9 mouse cellular contexts compared by ENCODE assay signal in the genomic region with DNA sequence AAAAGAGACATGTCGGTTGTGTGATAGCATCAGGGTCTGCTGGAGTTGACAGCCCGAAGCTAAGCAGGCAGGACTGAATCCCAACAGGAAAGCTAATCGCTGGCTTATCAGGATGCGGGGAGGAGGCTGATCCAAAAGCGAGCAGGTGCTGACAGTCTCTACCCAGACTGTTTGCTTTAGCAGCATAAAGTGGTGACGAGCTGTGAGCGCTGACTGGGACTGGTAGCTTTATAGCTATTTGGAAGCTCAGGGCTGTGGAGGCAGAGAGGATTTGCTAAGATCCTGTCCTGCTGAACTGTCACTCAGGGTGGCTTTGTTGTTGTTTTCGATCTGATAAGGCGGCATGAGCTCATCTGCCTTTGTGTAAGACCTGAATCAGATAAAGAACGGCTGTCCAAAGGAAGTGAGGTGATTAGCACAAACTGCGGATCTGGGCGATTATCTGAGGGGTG.
DNase-seq lines count a peak whose midpoint lies in the region; ATAC-seq and TF ChIP-seq lines count a peak whose summit lies in the region.
"Had no signal": no experiment of that assay in that cellular context is flagged by ENCODE, and none has a peak within 500 bp of the region (broad histone marks: within the 10 kb centered on the region; RNA-seq: fewer than 3 reads in every experiment).

No protein-coding gene starts in this region.

- peak overlapping the region; percentile 48 for H3K4me2 ChIP-seq in lung, embryonic 16.5 days (ENCODE audit: low read depth, low read length)

- peak overlapping the region; percentile 96 for H3K27ac ChIP-seq in gastrocnemius, adult 2 months
- peak overlapping the region; percentile 67; the same call in 1 of the 2 replicates for H3K27ac ChIP-seq in lung, embryonic 16.5 days (ENCODE audit: low read length)

- H3K9ac ChIP-seq in lung, embryonic 16.5 days (ENCODE audit: low read length), result peak overlapping the region; percentile 50

- TF ChIP-seq CTCF in gastrocnemius, adult 2 months (IDR thresholded peaks at IDR 0.05), result no peak

- H3K36me3 ChIP-seq in lung, embryonic 16.5 days (ENCODE audit: control insufficient read depth, insufficient read depth, low read length), result no peaks in the 10 kb centered on the region

- H3K27me3 ChIP-seq in lung, embryonic 16.5 days (ENCODE audit: control insufficient read depth, insufficient read depth, low read depth, low read length), result no peaks in the 10 kb centered on the region
- H3K27me3 ChIP-seq: CH12.LX had no signal

- H3K4me3 ChIP-seq in gastrocnemius, adult 2 months, result peak overlapping the region; percentile 58
- H3K4me3 ChIP-seq in lung, embryonic 16.5 days (ENCODE audit: low read length), result peak overlapping the region; percentile 11

- peak; percentile 51 for DNase-seq in gastrocnemius, adult 2 months
- no peak for DNase-seq in gastrocnemius, postnatal 25 days
- DNase-seq in heart, adult 9 months (ENCODE audit: low spot score in 2 of 2), result peak; percentile 27 to 35
- peak; percentile 83 for DNase-seq in layer of hippocampus, adult 9-11 months
- peak; percentile 62 for DNase-seq in retina, embryonic 14.5 days (ENCODE audit: low spot score)

- H3K9me3 ChIP-seq in lung, embryonic 16.5 days (ENCODE audit: control insufficient read depth, low read length), result no peaks in the 10 kb centered on the region

- peak; percentile 22; the same call in 1 of the 2 replicates for ATAC-seq in common myeloid progenitor, adult 5-6 weeks (replicated peaks; ENCODE audit: low read depth, poor library complexity, severe bottlenecking)
- ATAC-seq in lung, embryonic 16.5 days (ENCODE audit: low read depth), result 0 out of 2 replicates have a peak, but pooled peaks have one; percentile 26
- ATAC-seq in erythroblast, adult 5-6 weeks (replicated peaks; ENCODE audit: low FRiP score, poor library complexity, severe bottlenecking), result no peak

- WGBS in lung, embryonic 16.5 days, result 3% methylated on average over 12 of the region's 12 CpGs

- peaks cover 7% of the 10 kb centered on the region for H3K4me1 ChIP-seq in lung, embryonic 16.5 days (replicated peaks; ENCODE audit: control insufficient read depth, insufficient read depth, low read length)

- intact Hi-C loops in gastrocnemius, adult 2 months (cut with DNase I), result loop anchor here (5.0 kb wide), 1 partner anchor 64 kb away; no protein-coding TSS in a partner anchor
